Mouse (Mus musculus) heart, postnatal 14 days (tissue): ENCODE measurements at regions not wholly inside any gene's neighbourhood (a gene's known extent, or its start where the extent isn't known, plus 50 kb on each side); places are given as distances from the start of the nearest gene placed in this dataset.

ENCODE experiments used
- DNase-seq, 2 experiments: peaks; one replicate each; pipeline ENCODE4 v3.0.0; 2021 to 2022
- intact Hi-C: fragments of 180-260 bp; cut with DNase I; formaldehyde crosslinking; loops from one replicate; pipeline ENCODE4 v1.15.1; 2025

GRCm38 (mm10) chr11:56166849-56167248, 126.0 kb upstream of the Nmur2 start:
- intact Hi-C loops: no loop called here
- no peak for DNase-seq

GRCm38 (mm10) chr11:56165759-56166158, 124.9 kb upstream of the Nmur2 start:
- intact Hi-C loops: no loop called here
- DNase-seq: no peak

- intact Hi-C loops: loop anchor here (2.0 kb wide), 1 partner anchor 1309 kb away; no protein-coding TSS in a partner anchor
- no peak for DNase-seq
Measured at GRCm38 (mm10) chr11:56160286-56160685, 119.5 kb upstream of the Nmur2 start.

- intact Hi-C loops: loop anchor here (2.0 to 5.0 kb wide), 2 partner anchors 1153 to 1309 kb away; no protein-coding TSS in a partner anchor
Measured at GRCm38 (mm10) chr11:56159412-56160074, 118.7 kb upstream of the Nmur2 start.

GRCm38 (mm10) chr11:56150825-56151342, 110.1 kb upstream of the Nmur2 start:
- intact Hi-C loops: no loop called here
- DNase-seq: no peak

More at GRCm38 (mm10) chr11:56159412-56160074, 118.7 kb upstream of the Nmur2 start:
- peak; percentile 22 to 59 for DNase-seq

- intact Hi-C loops: no loop called here
- no peak for DNase-seq
Measured at GRCm38 (mm10) chr11:56149752-56150151, 108.9 kb upstream of the Nmur2 start.

GRCm38 (mm10) chr11:56148956-56149355, 108.1 kb upstream of the Nmur2 start:
- intact Hi-C loops: no loop called here
- DNase-seq: peak in 1 of 2 experiments; percentile 16

- intact Hi-C loops: no loop called here
- no peak for DNase-seq
Measured at GRCm38 (mm10) chr11:56146708-56147107, 105.9 kb upstream of the Nmur2 start.

- peak; percentile 13 to 56 for DNase-seq
- intact Hi-C loops: loop anchor here (1.0 to 2.0 kb wide), 2 partner anchors 1179 to 1336 kb away; no protein-coding TSS in a partner anchor
Measured at GRCm38 (mm10) chr11:56131339-56131823, 90.6 kb upstream of the Nmur2 start.

GRCm38 (mm10) chr11:56116553-56117232, 75.9 kb upstream of the Nmur2 start:
- peak; percentile 4 to 37 for DNase-seq
- intact Hi-C loops: no loop called here

GRCm38 (mm10) chr11:56107929-56108328, 67.1 kb upstream of the Nmur2 start:
- DNase-seq: peak; percentile 74 to 82
- intact Hi-C loops: loop anchor here (1.0 to 5.0 kb wide), 2 partner anchors 96 to 590 kb away; no protein-coding TSS in a partner anchor

- intact Hi-C loops: loop anchor here (5.0 kb wide), 1 partner anchor 93 kb away; no protein-coding TSS in a partner anchor
- peak; percentile 9 to 62 for DNase-seq
Measured at GRCm38 (mm10) chr11:56105632-56106031, 64.8 kb upstream of the Nmur2 start.

GRCm38 (mm10) chr11:56092891-56093290, 52.1 kb upstream of the Nmur2 start:
- intact Hi-C loops: no loop called here
- DNase-seq: no peak
